Mouse (Mus musculus) layer of hippocampus, adult 2 months (tissue): ENCODE data around the gene Heatr4. TPM values are rescaled to one million over a fixed set of nuclear protein-coding genes. Genes with fewer than 3 reads are reported as not detected.
A peak's percentile ranks its signal among the peaks of the same experiment; 100 is the strongest.
"Not testable (repeated sequence)": the region's sequence is repeated elsewhere in the genome, so short reads cannot be mapped to it uniquely, and the experiment has no call there.

Experiments used
- DNase-seq, 2 experiments: peaks; one replicate each; pipeline ENCODE4 v3.0.0; 2022; ENCODE audit warnings: low spot score in 2 of 2
- H3K27ac ChIP-seq: fragments of 200-600 bp; 2 replicates; pipeline ENCODE4 v1.8.1; 2022
- H3K4me3 ChIP-seq: fragments of 200-600 bp; 2 replicates; pipeline ENCODE4 v1.8.1; 2022; ENCODE audit warnings: mild to moderate bottlenecking
- CTCF ChIP-seq: fragments of 200-600 bp; conservative IDR thresholded peaks from 2 replicates; pipeline ENCODE4 v1.8.1; 2022; ENCODE audit warnings: antibody characterized with exemption, mild to moderate bottlenecking, moderate library complexity
- total RNA-seq, 2 experiments: library from RNA; stranded (reverse); gene quantifications; 2 replicates each; pipeline ENCODE4 v1.2.3; 2021

The Heatr4 gene
- total RNA-seq, 2 experiments from 2014 or later = not detected

DNA sequence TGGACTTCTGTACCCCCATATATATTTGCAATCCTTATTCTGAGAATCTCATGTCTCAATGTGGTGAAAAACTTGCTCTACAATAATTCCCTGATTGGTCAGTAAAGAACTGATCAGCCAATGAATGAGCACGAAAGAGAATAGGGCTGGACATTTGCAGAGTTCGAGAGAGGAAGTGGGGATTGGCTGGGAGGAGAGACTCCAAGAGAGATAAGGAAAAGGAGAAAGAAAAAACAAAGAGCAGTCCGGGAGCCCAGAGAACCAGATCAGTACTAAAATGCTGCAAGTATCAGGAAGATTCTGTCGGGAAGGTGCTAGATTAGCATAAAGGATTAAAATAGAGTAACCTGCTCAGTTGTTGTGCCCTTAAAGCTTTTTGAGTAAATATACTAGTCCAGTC is 35.6 kb downstream of the Heatr4 start:
- no peak overlapping the region for H3K4me3 ChIP-seq
- DNase-seq = no peak
- TF ChIP-seq CTCF = no peak
- no peak overlapping the region for H3K27ac ChIP-seq

DNA sequence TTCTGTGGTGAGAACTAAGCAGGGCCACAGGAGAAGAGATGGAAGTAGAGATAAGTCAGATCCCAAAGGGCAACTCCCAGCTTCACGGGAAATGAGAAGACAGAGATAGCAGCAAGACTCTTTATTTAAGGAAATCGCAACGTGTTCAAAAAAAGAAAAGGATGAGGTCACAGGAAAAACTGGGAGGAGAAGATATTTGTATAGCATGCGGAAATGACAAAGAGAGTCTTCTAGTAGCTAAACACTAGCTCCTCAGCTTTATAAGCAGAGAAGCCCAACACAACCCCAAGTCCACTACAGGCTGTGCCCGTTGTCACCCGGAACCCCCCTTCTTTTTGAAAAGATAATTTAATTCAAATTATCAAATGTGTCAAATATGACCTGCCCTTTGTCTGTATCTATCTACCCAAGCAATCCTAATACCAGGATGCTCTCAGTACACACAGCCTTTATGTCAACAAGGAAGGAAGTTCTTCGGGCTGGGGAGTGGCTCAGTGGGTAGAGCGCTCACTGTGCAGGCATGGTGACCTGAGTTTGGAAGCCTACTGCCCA is 37.3 kb downstream of the Heatr4 start:
- no peak for DNase-seq
- Histone ChIP-seq H3K27ac (no peak overlapping the region), H3K4me3 (no peak overlapping the region)
- TF ChIP-seq CTCF = no peak

DNA sequence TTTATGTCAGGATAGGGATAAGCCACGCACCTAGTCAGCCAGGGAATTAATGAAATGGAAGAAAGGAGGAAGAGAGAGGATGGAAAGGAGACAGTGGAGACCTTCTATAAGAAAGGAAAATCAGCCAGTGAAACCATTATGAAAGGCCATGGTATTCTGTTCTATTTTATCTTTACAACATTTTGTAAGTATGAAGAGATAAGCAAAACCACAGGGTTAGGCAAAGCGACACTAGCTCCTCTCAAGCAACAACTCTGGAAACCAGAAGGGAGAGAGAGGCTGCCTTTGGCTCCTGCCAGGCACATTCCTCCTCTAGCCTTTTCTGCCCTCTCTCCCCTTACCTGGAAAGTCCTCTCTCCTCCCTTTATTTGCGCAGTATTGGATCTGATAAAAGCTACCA is 42.7 kb downstream of the Heatr4 start:
- Histone ChIP-seq H3K27ac (no peak overlapping the region), H3K4me3 (no peak overlapping the region)
- no peak for TF ChIP-seq CTCF
- DNase-seq = no peak

DNA sequence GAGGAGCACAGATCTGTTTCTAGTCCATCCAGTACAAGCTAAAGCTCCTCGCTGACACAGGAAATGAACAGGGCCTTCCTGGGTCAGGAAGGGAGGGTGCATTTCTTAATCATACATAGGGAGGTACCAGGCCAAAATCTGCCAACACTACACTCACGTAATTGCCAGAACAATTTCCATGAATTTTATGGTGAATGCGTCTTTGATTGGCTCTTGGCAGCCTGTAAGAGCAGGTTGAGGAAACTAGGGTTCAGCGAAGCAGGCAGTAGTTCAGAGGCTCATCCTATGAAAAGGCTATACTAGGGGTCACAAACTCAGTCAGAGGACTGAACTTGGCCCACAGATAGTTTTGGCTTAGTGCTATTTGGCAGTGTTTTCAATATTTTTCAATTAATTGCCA is 44.6 kb downstream of the Heatr4 start:
- no peak overlapping the region for H3K27ac ChIP-seq
- no peak for DNase-seq
- no peak overlapping the region for H3K4me3 ChIP-seq
- no peak for TF ChIP-seq CTCF

DNA sequence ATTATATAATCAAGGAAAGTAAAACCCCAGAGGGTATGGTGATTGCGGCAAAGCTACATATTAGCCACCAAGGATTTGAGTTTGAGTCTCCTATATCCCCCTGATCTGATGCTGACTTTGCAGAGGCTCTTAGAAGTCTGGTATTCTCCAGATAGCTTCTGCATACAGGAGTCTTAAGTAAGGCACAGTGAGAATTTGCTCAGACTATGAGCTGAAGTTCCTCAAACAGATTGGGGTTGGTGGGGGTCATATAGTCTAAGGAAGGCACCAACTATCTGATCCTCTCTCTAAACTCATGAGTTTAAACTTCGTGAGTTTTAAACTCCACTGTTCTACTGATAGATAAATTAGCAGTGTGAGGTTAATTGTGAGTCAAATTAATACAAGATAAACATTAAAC is 45.3 kb downstream of the Heatr4 start:
- no peak for TF ChIP-seq CTCF
- no peak overlapping the region for H3K4me3 ChIP-seq
- no peak for DNase-seq
- no peak overlapping the region for H3K27ac ChIP-seq

DNA sequence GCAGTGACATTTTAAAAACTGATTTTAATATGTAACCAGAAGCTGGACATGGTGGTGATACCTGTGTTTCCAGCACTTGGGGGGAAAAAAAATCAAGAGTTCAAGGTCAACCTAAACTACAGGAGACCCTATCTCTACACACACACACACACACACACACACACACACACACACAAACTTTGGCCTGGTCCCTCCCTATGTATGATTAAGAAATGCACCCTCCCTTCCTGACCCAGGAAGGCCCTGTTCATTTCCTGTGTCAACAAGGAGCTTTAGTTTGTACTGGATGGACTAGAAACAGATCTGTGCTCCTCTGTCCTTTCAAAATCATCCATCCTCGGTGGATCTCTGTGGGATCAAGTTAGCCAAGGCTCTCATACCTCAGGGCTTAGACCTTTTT is 46.1 kb downstream of the Heatr4 start:
- H3K4me3 ChIP-seq, H3K27ac ChIP-seq, DNase-seq: not testable (repeated sequence)

DNA sequence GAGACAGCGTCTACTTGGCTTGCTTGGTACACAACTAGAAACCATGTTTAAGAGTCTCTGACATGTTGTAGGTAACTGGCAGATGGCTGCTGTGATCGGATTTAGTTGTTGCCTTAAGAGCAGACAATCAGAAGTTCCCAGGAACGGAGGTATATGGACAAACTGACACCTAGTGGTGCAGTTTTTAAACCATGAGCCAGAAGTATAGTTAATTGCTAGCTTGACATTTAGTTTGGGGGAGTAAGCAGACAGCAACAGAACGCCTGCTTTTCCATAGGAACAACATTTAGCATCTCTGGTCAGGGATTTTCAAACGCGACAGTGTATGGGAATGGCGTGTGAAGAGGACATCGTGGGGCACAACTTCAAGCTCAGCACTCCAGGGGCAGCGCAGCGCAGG is 47.1 kb downstream of the Heatr4 start:
- Histone ChIP-seq H3K27ac (no peak overlapping the region), H3K4me3 (no peak overlapping the region)
- DNase-seq = no peak
- peak; percentile 55 for TF ChIP-seq CTCF

DNA sequence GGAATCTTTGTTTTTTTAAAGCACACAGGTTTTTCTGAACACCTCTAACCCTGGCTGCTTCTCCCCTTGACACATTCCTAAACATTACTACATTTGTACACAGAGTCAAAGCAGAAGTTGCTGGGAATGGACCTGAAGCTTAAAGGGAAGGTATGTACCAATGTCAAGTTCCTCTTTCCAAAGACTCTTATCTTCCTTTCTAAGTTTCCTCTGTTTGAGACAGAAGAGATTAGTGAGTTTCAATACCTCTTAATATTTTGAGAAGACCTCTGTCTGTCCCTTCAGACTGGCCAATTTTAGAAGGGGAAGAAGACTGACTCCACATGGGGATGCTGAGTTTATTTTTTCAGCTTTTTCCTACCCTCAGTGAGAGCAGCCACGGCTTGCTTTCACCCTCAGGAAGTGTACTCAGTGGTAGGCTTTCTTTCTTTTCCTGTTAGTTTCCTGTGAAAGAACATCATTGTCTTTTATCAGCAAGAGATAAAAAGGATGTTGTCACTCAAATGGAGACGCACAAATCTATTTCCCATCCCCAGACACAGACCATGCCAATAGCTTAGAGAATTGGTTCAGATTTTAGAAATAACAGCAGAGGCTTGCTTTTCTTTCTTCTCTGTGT is 55.4 kb downstream of the Heatr4 start:
- TF ChIP-seq CTCF = no peak
- Histone ChIP-seq H3K4me3 (no peak overlapping the region), H3K27ac (peak overlapping the region; percentile 37; the same call in 1 of the 2 replicates)
- no peak for DNase-seq

DNA sequence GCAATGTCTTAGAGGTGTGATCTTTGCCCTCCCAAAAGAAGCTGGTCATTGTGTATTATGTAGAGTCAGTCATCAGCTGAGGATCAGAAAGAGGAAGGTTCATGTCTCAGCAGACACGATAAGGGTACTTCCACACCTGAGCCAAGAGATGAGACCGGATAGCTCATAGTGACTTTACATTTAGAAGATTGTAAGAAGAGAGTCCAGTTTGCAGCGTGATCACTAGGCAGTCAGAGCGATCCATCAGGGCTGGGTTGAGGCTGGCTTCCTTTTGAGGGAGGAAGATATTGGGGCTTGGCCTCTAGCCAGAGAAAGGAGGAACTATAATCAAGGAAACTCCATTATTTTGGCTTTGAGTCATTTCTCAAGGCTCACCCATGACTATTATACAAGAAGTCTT is 56.9 kb downstream of the Heatr4 start:
- no peak for TF ChIP-seq CTCF

DNA sequence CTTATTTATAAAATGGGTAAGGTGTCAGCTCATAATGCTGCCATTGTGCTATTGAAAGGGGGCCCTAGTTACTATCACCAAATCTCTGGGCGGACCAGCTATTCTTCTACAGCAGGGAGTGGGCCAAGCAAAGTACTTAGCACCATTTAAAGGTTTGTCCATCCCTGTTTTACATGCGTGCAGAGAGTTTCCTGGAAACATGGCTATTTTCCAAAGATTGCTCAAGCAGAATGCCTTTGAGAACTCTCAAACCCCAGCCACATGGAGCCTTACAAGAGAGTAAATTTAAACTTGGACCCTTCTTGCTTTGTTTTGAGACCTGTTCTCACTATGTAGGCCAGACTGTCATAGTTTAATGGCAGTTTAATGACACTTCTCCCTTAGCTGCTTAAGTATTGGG is 58.6 kb downstream of the Heatr4 start:
- Histone ChIP-seq H3K27ac (no peak overlapping the region), H3K4me3 (no peak overlapping the region)
- no peak for DNase-seq
- no peak for TF ChIP-seq CTCF

More for the DNA sequence above, 56.9 kb downstream of the Heatr4 start:
- Histone ChIP-seq H3K27ac (peak overlapping the region; percentile 46; the same call in 1 of the 2 replicates), H3K4me3 (no peak overlapping the region)
- no peak for DNase-seq

DNA sequence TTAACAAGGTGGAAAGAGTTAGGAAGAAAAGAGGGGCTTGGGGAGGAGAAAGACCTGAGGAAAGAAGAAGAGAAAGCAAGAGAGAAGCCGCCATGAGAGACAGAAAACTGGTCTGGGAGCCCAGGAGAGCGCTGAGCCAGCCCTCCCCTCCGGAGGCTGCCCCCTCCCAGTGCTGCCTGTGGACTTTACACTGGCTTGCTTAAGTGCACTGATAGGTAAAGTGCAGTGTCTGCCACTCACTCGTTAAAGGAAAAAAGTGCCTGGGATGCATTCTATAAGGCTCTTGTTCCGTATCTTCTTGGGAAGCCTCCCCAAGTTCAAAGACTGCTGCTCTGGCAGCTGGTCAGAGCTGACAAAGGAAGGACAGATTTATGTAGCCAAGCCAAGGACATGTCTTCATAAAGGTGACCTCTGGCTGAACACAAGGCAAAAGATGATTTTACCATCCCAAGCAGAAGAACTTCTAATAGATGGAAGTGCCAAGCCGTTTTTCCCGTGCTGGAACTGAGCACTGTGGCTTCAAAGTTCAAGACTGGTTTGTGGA is 59.4 kb downstream of the Heatr4 start:
- DNase-seq = no peak
- no peak overlapping the region for H3K27ac ChIP-seq
- no peak for TF ChIP-seq CTCF
- H3K4me3 ChIP-seq = no peak overlapping the region

DNA sequence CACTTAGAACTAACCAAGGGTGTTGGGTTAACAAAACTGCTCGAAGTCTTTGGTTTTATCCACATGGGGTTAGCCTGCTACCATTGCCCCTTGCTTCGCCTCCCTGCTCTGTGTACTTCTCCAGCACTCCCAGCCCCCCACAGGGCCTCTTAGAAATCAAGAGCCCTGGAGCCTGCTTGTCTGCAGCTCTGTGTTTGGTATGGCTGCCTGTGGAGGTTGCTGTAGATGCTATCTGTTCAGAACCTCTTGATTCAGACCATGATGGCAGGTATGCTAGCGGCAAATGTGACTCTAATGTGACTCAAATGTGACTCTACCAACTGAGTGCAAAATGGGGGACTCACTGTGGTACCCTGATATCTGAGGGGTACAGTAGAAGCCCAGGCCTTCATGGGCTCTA is 60.3 kb downstream of the Heatr4 start:
- H3K27ac ChIP-seq = no peak overlapping the region
- no peak for TF ChIP-seq CTCF
- DNase-seq = no peak
- no peak overlapping the region for H3K4me3 ChIP-seq

DNA sequence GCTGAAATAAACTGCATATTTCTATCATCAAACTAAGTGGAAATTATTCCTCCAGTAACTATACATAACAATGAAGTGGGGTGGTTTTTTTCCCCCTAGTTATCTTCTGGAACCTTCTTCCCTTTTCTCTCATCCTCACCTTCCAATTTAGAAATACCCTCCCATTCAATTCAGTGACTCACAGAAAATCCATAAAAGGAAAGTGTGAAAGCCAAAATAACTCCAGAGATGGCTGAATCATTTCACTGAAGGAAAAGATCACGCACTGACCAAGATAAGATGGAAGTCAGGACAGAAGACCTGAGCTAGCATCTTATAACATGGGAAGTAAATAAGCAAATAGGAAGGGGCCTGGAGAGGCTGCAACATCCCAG is 61.2 kb downstream of the Heatr4 start:
- TF ChIP-seq CTCF = no peak
- Histone ChIP-seq H3K27ac (peak overlapping the region; percentile 14; the same call in 1 of the 2 replicates), H3K4me3 (no peak overlapping the region)
- no peak for DNase-seq
